Mouse (Mus musculus): ENCODE data around the gene Cyp26b1. TPM values are rescaled to one million over a fixed set of nuclear protein-coding genes. Genes with fewer than 3 reads are reported as not detected.

Cyp26b1 gene
- polyA plus RNA-seq (2012; rRNA removed): 6.6 and 6.7 TPM in 2 replicates

GRCm38 (mm10) chr6:84593693-84594092 is at the start of gene Cyp26b1:
Cyp26b1 (minus strand) TSS chr6:84593908.
- TF ChIP-seq CTCF (IDR thresholded peaks at IDR 0.05; ENCODE audit: borderline replicate concordance, control insufficient read depth, extremely low read depth, insufficient read depth, low read length, poor library complexity): no peak
- TF ChIP-seq POLR2A (IDR thresholded peaks at IDR 0.05; ENCODE audit: control insufficient read depth, extremely low read depth, insufficient read depth, low read length, poor library complexity): no peak
- WGBS: 93% methylated on average over 10 of the region's 10 CpGs
- no peak for DNase-seq

GRCm38 (mm10) chr6:84641062-84641431 is 47.3 kb upstream of the Cyp26b1 start:
- Histone ChIP-seq H3K27ac (ENCODE audit: control insufficient read depth, insufficient read depth, low read length) (no peak overlapping the region), H3K4me1 (replicated peaks; ENCODE audit: control insufficient read depth, insufficient read depth, low read length) (no peaks in the 10 kb centered on the region), H3K36me3 (ENCODE audit: control insufficient read depth, insufficient read depth, low read length) (no peaks in the 10 kb centered on the region), H3K27me3 (ENCODE audit: control insufficient read depth, insufficient read depth, low read length) (no peaks in the 10 kb centered on the region), H3K4me3 (ENCODE audit: control insufficient read depth, insufficient read depth, low read length) (no peak overlapping the region)
- 40% methylated on average over 4 of the region's 4 CpGs for WGBS
- no peak for DNase-seq
- no peak for TF ChIP-seq POLR2A (IDR thresholded peaks at IDR 0.05; ENCODE audit: control insufficient read depth, extremely low read depth, insufficient read depth, low read length, poor library complexity)
- TF ChIP-seq CTCF (IDR thresholded peaks at IDR 0.05; ENCODE audit: borderline replicate concordance, control insufficient read depth, extremely low read depth, insufficient read depth, low read length, poor library complexity): no peak

More at GRCm38 (mm10) chr6:84593693-84594092, at the start of gene Cyp26b1:
- Histone ChIP-seq H3K4me3 (ENCODE audit: control insufficient read depth, insufficient read depth, low read length) (no peak within 1 kb of the TSS), H3K27ac (ENCODE audit: control insufficient read depth, insufficient read depth, low read length) (no peak within 1 kb of the TSS), H3K4me1 (replicated peaks; ENCODE audit: control insufficient read depth, insufficient read depth, low read length) (0 out of 2 replicates have a peak, but pooled peaks cover 2% of the 10 kb centered on the region), H3K36me3 (ENCODE audit: control insufficient read depth, insufficient read depth, low read length) (no peaks in the 10 kb centered on the region), H3K27me3 (ENCODE audit: control insufficient read depth, insufficient read depth, low read length) (peaks cover 9% of the 10 kb centered on the region; the same call in 1 of the 2 replicates)

DNA sequence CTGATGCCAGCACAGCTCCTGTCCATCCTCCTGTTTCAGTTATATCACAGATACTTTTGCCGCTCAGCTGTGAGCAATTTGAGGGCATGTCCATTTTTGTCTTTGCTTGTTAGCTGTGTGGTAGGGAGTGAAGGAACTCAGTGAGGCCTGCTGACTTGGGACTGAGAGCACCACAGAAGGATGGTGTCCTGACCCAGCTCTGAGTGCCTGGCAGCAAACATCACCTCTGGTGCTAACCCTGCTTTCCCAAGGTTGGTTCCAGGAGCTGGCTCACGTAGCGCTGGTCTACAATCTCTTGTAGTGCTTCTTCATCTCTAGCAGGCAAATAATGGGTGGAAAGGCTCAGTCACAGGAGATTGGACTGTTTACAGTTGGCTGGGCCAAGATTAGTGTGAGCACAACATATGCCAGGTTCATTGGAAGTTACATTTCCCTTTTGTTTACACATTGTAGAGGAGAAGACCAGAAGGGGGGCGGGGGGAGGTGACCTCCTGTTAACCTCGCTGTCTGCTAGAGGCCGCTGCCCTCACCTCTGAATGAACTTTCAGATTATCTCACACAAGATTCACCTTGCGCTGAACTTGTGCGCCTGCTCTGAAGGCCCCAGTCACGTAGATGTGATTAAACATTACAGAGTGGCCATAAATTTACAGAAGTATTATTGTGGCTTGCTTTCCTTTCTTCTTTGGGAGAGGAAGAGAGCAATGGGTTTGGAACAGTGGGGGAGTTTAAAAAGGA is 46.8 kb upstream of the Cyp26b1 start:
- WGBS: 56% methylated on average over 9 of the region's 9 CpGs
- H3K4me3 ChIP-seq (ENCODE audit: control insufficient read depth, insufficient read depth, low read length): no peak overlapping the region
- DNase-seq: no peak
- H3K36me3 ChIP-seq (ENCODE audit: control insufficient read depth, insufficient read depth, low read length): no peaks in the 10 kb centered on the region
- no peaks in the 10 kb centered on the region for H3K4me1 ChIP-seq (replicated peaks; ENCODE audit: control insufficient read depth, insufficient read depth, low read length)
- H3K27me3 ChIP-seq (ENCODE audit: control insufficient read depth, insufficient read depth, low read length): no peaks in the 10 kb centered on the region
- H3K27ac ChIP-seq (ENCODE audit: control insufficient read depth, insufficient read depth, low read length): no peak overlapping the region
- TF ChIP-seq CTCF (IDR thresholded peaks at IDR 0.05; ENCODE audit: borderline replicate concordance, control insufficient read depth, extremely low read depth, insufficient read depth, low read length, poor library complexity) (no peak), POLR2A (IDR thresholded peaks at IDR 0.05; ENCODE audit: control insufficient read depth, extremely low read depth, insufficient read depth, low read length, poor library complexity) (no peak)

DNA sequence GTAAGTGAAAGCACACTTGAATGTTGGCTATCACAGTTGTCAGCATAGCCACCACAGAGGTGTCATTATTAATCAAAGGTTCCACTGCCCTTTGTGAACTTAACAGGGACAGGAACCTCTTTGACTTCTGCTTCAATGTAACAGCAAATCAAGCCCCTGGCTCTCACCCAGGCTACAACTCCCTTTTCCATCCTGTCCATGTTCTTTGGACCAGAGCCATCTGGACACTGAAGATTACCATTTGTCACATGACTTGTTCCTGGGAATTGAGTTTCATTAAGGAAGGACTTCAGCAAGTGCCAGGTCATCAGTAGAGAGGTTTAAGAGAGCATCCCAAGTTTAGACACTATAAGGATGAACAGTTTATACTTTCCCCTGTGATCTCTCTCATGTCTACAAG is 44.5 kb upstream of the Cyp26b1 start:
- DNase-seq: no peak
- no peak for TF ChIP-seq POLR2A (IDR thresholded peaks at IDR 0.05; ENCODE audit: control insufficient read depth, extremely low read depth, insufficient read depth, low read length, poor library complexity)
- no peak for TF ChIP-seq CTCF (IDR thresholded peaks at IDR 0.05; ENCODE audit: borderline replicate concordance, control insufficient read depth, extremely low read depth, insufficient read depth, low read length, poor library complexity)
- Histone ChIP-seq H3K36me3 (ENCODE audit: control insufficient read depth, insufficient read depth, low read length) (no peaks in the 10 kb centered on the region), H3K4me1 (replicated peaks; ENCODE audit: control insufficient read depth, insufficient read depth, low read length) (no peaks in the 10 kb centered on the region), H3K27me3 (ENCODE audit: control insufficient read depth, insufficient read depth, low read length) (no peaks in the 10 kb centered on the region), H3K27ac (ENCODE audit: control insufficient read depth, insufficient read depth, low read length) (no peak overlapping the region), H3K4me3 (ENCODE audit: control insufficient read depth, insufficient read depth, low read length) (no peak overlapping the region)

DNA sequence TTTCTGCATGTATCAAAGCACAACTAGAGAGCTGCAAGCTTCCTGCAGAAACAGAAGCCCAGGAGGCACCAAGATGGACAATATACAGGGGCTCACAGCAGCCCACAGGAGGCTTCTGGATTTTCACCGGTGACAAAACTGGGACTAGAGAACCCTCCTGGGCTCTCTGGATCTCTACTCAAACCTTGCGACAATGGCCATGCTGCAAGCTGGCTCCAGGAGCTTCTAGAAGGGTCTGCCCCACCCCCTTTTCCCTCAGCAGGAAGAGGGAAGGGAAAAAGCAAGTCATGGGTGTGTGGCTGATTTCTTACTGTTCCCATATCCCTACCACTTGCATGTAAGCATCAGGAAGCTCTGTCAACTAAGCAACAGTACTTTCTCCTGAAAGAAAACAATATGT is 37.9 kb upstream of the Cyp26b1 start:
- DNase-seq: no peak
- H3K36me3 ChIP-seq (ENCODE audit: control insufficient read depth, insufficient read depth, low read length): no peaks in the 10 kb centered on the region
- TF ChIP-seq POLR2A (IDR thresholded peaks at IDR 0.05; ENCODE audit: control insufficient read depth, extremely low read depth, insufficient read depth, low read length, poor library complexity): no peak
- no peak for TF ChIP-seq CTCF (IDR thresholded peaks at IDR 0.05; ENCODE audit: borderline replicate concordance, control insufficient read depth, extremely low read depth, insufficient read depth, low read length, poor library complexity)
- H3K27ac ChIP-seq (ENCODE audit: control insufficient read depth, insufficient read depth, low read length): no peak overlapping the region
- 100% methylated on average over 2 of the region's 2 CpGs for WGBS
- no peaks in the 10 kb centered on the region for H3K4me1 ChIP-seq (replicated peaks; ENCODE audit: control insufficient read depth, insufficient read depth, low read length)
- H3K27me3 ChIP-seq (ENCODE audit: control insufficient read depth, insufficient read depth, low read length): no peaks in the 10 kb centered on the region
- H3K4me3 ChIP-seq (ENCODE audit: control insufficient read depth, insufficient read depth, low read length): no peak overlapping the region

- Histone ChIP-seq H3K27ac (ENCODE audit: control insufficient read depth, insufficient read depth, low read length) (no peak overlapping the region), H3K27me3 (ENCODE audit: control insufficient read depth, insufficient read depth, low read length) (no peaks in the 10 kb centered on the region), H3K4me3 (ENCODE audit: control insufficient read depth, insufficient read depth, low read length) (no peak overlapping the region), H3K36me3 (ENCODE audit: control insufficient read depth, insufficient read depth, low read length) (no peaks in the 10 kb centered on the region), H3K4me1 (replicated peaks; ENCODE audit: control insufficient read depth, insufficient read depth, low read length) (no peaks in the 10 kb centered on the region)
- no peak for DNase-seq
- TF ChIP-seq CTCF (IDR thresholded peaks at IDR 0.05; ENCODE audit: borderline replicate concordance, control insufficient read depth, extremely low read depth, insufficient read depth, low read length, poor library complexity): no peak
- no peak for TF ChIP-seq POLR2A (IDR thresholded peaks at IDR 0.05; ENCODE audit: control insufficient read depth, extremely low read depth, insufficient read depth, low read length, poor library complexity)
- 93% methylated on average over 1 of the region's 1 CpGs for WGBS
These were observed 36.6 kb upstream of the Cyp26b1 start for GRCm38 (mm10) chr6:84630276-84630675.

Data from thymus, adult 2 months (tissue).